Mouse (Mus musculus): ENCODE measurements around the gene Abcb4.
"Not testable (repeated sequence)": the region's sequence is repeated elsewhere in the genome, so short reads cannot be mapped to it uniquely, and the experiment has no call there.

The Abcb4 gene

GRCm38 (mm10) chr5:8999108-8999507 is 105.6 kb downstream of the Abcb4 start:
- DNase-seq (ENCODE audit: low read depth, low spot score), result no peak

GRCm38 (mm10) chr5:9000006-9000405 is 106.5 kb downstream of the Abcb4 start:
- DNase-seq (ENCODE audit: low read depth, low spot score), result not testable (repeated sequence)

- DNase-seq (ENCODE audit: low read depth, low spot score), result not testable (repeated sequence)
These were observed 113.1 kb downstream of the Abcb4 start for GRCm38 (mm10) chr5:9006585-9006984.

Measured in telencephalon, adult 2 months (tissue).